Mouse (Mus musculus): Measurements from ENCODE around the gene AI182371. TPM values are rescaled to one million over a fixed set of nuclear protein-coding genes. Genes with fewer than 3 reads are reported as not detected.

AI182371 gene
- polyA plus RNA-seq, 1 experiment from 2014 or later, result 0.60 TPM

DNA sequence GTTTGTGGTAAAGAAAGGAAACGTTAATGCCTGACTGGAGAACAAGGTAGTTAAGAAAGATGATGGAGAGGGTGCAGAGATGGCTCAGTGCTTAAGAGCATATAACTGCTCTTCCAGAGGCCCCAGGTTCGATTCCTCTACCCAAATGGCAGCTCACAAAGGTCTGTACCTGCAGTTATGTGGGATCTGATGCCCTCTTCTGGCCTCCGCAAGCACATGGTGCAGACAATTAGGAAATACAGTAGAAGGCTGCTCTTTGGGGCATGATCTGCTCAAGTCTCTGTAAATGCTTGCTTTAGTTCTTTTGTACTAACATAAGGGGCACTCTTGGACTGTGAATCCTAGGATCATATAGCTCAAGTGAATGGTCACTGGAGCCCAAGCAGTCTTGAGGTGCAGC, 7.4 kb upstream of the AI182371 start:
- Histone ChIP-seq H3K27me3 (no peaks in the 10 kb centered on the region), H3K36me3 (no peaks in the 10 kb centered on the region), H3K4me3 (peak overlapping the region; percentile 77), H3K4me1 (0 out of 2 replicates have a peak, but pooled peaks cover 4% of the 10 kb centered on the region), H3K27ac (peak overlapping the region; percentile 48), H3K9me3 (no peaks in the 10 kb centered on the region), H3K9ac (peak overlapping the region; percentile 73), H3K4me2 (replicated peaks) (peak overlapping the region; percentile 74)
- ATAC-seq (ENCODE audit: low FRiP score, low read depth), result peak; percentile 19
- 24% methylated on average over 3 of the region's 3 CpGs for WGBS

DNA sequence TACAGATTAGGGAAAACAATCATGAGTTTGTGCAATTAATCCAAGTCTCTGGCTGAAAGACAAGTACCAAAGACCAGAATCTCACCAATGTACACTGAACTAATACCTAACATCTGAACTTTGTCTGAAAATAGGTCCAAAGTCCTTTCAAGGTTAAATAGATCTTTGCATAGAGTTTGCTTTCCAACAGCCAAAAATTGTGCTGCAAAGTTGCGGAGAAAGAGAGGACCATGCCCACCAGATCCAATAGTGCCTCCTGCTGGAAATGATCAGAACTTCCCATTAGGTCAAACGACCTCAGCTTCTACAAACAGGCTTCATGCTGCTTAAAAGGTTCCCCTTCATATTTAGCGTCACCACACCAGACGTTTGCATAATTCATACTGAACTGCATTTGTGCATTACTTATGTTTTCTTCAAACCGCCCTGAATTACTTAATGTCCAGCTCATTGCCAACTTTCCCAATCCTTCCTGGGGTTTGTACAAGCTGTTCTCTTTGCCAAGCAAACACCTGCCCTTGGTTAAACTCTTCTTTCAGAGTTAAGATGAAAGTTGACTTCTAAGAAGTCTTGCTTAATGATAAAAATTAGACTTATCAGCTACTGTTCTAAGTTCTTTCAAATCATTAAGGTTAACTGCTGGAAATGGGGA, 6.8 kb upstream of the AI182371 start:
- Histone ChIP-seq H3K27ac (no peak overlapping the region), H3K27me3 (no peaks in the 10 kb centered on the region), H3K4me2 (replicated peaks) (no peak overlapping the region), H3K9ac (no peak overlapping the region), H3K36me3 (no peaks in the 10 kb centered on the region), H3K4me1 (0 out of 2 replicates have a peak, but pooled peaks cover 4% of the 10 kb centered on the region), H3K4me3 (no peak overlapping the region), H3K9me3 (no peaks in the 10 kb centered on the region)
- no peak for ATAC-seq (ENCODE audit: low FRiP score, low read depth)
- 50% methylated on average over 5 of the region's 5 CpGs for WGBS

DNA sequence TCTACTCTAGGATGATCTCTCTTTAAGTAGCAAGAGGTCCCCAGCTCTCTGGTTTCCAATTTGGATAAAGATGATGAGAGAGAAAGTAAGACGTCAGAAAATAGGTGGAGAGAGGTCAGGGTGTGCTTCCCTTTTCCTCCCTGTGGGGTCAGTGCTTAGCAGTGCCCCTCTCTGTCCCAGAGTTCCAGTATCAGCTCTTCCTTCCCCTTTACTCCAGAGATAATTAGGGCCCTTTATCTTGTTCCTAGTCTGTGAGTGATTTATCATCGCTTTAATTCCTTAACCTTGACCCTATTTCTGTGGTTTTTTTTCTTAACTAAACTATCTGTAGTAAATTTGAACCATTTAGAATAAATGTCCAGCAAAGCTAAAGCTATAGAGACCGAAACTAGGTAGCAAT, 3.5 kb upstream of the AI182371 start:
- ATAC-seq (ENCODE audit: low FRiP score, low read depth), result no peak
- H3K4me2 ChIP-seq (replicated peaks), result no peak overlapping the region
- no peak overlapping the region for H3K27ac ChIP-seq
- H3K27me3 ChIP-seq, result no peaks in the 10 kb centered on the region
- H3K9me3 ChIP-seq, result no peaks in the 10 kb centered on the region
- no peaks in the 10 kb centered on the region for H3K36me3 ChIP-seq
- H3K4me1 ChIP-seq, result 0 out of 2 replicates have a peak, but pooled peaks cover under 1% of the 10 kb centered on the region
- 66% methylated on average over 3 of the region's 3 CpGs for WGBS
- no peak overlapping the region for H3K9ac ChIP-seq
- H3K4me3 ChIP-seq, result no peak overlapping the region

DNA sequence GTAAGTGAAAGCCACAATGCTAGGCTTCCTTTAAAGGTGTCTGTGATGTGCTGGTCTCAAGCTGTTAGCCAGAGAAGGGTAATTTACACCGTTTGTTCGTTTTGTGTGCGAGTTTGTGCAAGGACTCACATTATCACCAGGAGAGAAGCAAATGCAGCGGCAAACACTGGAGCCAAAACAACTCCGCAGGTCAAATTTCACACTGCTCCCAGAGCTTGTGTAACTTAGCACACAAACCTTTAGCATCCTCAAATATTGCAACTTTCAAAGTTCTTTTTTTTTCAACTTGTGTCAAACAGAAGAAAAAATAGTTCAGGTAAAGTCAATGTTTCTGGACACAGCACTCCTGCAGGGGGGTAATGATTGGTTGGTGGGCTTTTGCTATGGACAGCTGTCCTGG, 2.2 kb upstream of the AI182371 start:
- no peak overlapping the region for H3K27ac ChIP-seq
- no peak overlapping the region for H3K4me3 ChIP-seq
- ATAC-seq (ENCODE audit: low FRiP score, low read depth), result no peak
- H3K9ac ChIP-seq, result no peak overlapping the region
- no peaks in the 10 kb centered on the region for H3K4me1 ChIP-seq
- 50% methylated on average over 5 of the region's 5 CpGs for WGBS
- no peaks in the 10 kb centered on the region for H3K27me3 ChIP-seq
- no peaks in the 10 kb centered on the region for H3K9me3 ChIP-seq
- no peak overlapping the region for H3K4me2 ChIP-seq (replicated peaks)
- no peaks in the 10 kb centered on the region for H3K36me3 ChIP-seq

DNA sequence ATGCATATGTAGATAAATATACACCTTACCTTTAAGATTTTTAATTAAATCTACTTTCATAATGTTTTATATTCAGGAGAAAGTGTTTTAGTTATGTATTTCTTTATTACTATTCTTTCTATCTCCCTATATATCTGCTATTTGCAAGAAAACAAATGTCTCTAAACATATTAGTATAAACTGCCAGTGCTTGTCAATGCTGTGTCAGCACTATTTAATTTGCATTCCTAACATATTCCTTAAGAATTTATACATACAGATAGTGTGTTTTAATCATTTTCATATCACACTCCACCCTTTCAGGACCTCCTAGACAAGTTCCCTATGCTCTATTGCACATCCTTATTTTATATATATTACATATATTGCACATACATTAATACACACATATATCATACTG, 1.4 kb upstream of the AI182371 start:
- no peak overlapping the region for H3K4me3 ChIP-seq
- no peak overlapping the region for H3K9ac ChIP-seq
- no peak for ATAC-seq (ENCODE audit: low FRiP score, low read depth)
- no peaks in the 10 kb centered on the region for H3K36me3 ChIP-seq
- H3K27me3 ChIP-seq, result no peaks in the 10 kb centered on the region
- no peak overlapping the region for H3K27ac ChIP-seq
- no peaks in the 10 kb centered on the region for H3K4me1 ChIP-seq
- H3K9me3 ChIP-seq, result no peaks in the 10 kb centered on the region
- no peak overlapping the region for H3K4me2 ChIP-seq (replicated peaks)

DNA sequence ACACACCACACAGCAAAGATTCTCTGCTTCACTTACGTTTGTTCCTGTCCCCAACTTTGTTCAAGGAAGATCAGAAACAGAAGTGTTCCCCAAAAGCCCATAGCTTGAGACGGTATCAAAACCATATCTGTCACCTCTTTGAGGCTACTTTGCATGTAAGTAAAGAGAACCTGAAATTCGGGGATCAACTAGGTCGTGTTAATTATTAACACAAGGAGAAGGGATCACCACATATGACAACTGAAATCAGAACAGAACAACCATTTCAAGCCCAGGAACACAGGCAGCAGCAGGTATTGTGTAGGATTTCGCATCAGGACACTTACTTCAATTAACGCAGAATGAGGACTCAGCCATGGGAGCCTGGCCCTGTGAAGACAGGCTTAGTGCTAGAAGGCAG, 814 bp downstream of the AI182371 start:
- Histone ChIP-seq H3K4me1 (no peaks in the 10 kb centered on the region), H3K4me3 (no peak overlapping the region), H3K9ac (no peak overlapping the region), H3K36me3 (no peaks in the 10 kb centered on the region), H3K27me3 (no peaks in the 10 kb centered on the region), H3K4me2 (replicated peaks) (no peak overlapping the region), H3K27ac (no peak overlapping the region), H3K9me3 (no peaks in the 10 kb centered on the region)
- no peak for ATAC-seq (ENCODE audit: low FRiP score, low read depth)
- WGBS, result 79% methylated on average over 6 of the region's 6 CpGs

DNA sequence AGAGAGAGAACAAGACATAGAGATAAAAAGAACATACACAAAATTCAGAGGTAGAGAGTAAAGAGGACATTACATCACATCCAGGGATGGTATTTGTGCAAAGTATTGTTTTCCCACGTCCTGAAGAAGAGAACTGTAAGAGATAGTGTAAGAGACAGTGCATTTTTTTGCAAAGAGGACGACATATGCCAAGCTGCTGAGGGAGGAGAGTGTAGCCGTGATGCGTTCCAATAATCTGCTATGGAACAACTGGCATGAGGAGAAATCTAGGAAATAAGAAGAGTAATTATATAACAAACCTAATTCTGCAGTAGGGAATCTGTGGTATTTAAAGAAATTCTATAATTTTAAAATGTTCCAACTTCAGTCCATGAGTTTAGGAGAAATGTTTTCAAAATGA, 13.9 kb downstream of the AI182371 start:
- Histone ChIP-seq H3K4me2 (replicated peaks) (no peak overlapping the region), H3K9ac (no peak overlapping the region), H3K36me3 (no peaks in the 10 kb centered on the region), H3K27ac (no peak overlapping the region), H3K27me3 (no peaks in the 10 kb centered on the region), H3K4me3 (no peak overlapping the region), H3K4me1 (no peaks in the 10 kb centered on the region), H3K9me3 (no peaks in the 10 kb centered on the region)
- 74% methylated on average over 4 of the region's 4 CpGs for WGBS
- no peak for ATAC-seq (ENCODE audit: low FRiP score, low read depth)

DNA sequence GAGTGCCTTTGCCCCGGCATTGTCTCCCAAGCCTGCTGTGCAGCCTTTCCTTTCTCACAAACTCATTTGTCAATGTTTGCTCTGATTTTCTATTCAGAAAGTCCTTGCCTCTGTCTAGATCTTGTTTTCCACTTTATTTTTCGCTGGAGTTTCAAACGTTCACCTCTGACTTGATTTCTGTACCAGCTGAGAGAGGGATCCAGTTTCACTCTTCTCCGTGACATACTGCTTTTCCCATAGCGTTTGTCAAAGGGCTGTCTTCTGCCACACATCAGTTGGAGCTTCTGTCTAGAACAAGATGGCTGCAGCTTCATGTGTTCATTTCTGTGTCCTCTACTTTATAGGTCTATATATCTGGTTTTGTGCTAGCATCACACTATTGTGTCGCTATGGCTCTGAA, 22.2 kb downstream of the AI182371 start:
- no peaks in the 10 kb centered on the region for H3K27me3 ChIP-seq
- ATAC-seq (ENCODE audit: low FRiP score, low read depth), result no peak
- no peaks in the 10 kb centered on the region for H3K36me3 ChIP-seq
- H3K9me3 ChIP-seq, result no peaks in the 10 kb centered on the region
- WGBS, result 65% methylated on average over 6 of the region's 6 CpGs
- no peak overlapping the region for H3K9ac ChIP-seq
- no peak overlapping the region for H3K4me2 ChIP-seq (replicated peaks)
- H3K4me3 ChIP-seq, result no peak overlapping the region
- no peaks in the 10 kb centered on the region for H3K4me1 ChIP-seq
- H3K27ac ChIP-seq, result no peak overlapping the region

DNA sequence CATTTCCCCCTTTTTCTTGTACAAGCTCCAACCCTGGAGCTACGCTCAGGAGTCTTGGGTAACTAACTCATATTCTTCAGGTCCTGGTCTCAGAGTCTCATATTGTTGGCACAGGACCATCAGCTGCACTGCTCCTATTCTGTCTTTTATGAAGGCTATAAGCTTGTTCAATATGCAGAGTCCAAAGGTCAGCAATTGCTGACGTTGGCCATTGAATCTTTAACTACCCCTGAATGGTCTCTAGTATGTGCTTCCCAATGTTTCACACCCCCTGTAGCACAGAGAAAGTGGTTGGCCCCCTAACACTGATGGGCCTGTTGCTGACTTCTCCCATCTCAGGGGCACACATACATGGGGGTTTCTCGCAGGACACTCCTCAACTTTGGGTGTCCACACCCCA, 27.0 kb downstream of the AI182371 start:
- H3K27me3 ChIP-seq, result no peaks in the 10 kb centered on the region
- no peaks in the 10 kb centered on the region for H3K9me3 ChIP-seq
- WGBS, result 87% methylated on average over 3 of the region's 3 CpGs
- no peak overlapping the region for H3K4me3 ChIP-seq
- no peak overlapping the region for H3K27ac ChIP-seq
- H3K36me3 ChIP-seq, result no peaks in the 10 kb centered on the region
- H3K4me2 ChIP-seq (replicated peaks), result no peak overlapping the region
- no peak overlapping the region for H3K9ac ChIP-seq
- ATAC-seq (ENCODE audit: low FRiP score, low read depth), result no peak
- H3K4me1 ChIP-seq, result no peaks in the 10 kb centered on the region

DNA sequence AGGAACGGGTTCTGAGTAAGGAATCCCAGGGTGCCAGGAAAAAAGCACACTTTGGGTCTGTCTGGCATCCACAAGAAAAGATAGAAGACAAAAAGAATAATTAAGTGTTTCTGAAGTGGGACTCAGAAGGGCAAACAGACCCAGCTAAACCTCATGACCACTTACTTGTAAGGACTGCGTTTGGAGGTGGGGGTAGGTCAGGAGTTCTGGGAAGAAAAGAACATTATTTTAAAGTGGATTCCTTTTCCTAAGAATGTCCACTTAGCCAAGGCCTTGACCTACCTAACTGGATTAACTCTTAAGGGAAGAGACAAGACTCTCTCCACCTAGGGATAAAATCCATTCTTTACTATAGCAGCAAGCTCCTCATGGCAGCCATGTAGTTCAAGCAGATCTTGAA, 28.8 kb downstream of the AI182371 start:
- no peak for ATAC-seq (ENCODE audit: low FRiP score, low read depth)
- H3K9me3 ChIP-seq, result no peaks in the 10 kb centered on the region
- no peak overlapping the region for H3K9ac ChIP-seq
- H3K4me1 ChIP-seq, result no peaks in the 10 kb centered on the region
- H3K36me3 ChIP-seq, result no peaks in the 10 kb centered on the region
- H3K4me3 ChIP-seq, result no peak overlapping the region
- H3K27ac ChIP-seq, result no peak overlapping the region
- no peaks in the 10 kb centered on the region for H3K27me3 ChIP-seq
- H3K4me2 ChIP-seq (replicated peaks), result no peak overlapping the region
- 48% methylated on average over 2 of the region's 2 CpGs for WGBS

DNA sequence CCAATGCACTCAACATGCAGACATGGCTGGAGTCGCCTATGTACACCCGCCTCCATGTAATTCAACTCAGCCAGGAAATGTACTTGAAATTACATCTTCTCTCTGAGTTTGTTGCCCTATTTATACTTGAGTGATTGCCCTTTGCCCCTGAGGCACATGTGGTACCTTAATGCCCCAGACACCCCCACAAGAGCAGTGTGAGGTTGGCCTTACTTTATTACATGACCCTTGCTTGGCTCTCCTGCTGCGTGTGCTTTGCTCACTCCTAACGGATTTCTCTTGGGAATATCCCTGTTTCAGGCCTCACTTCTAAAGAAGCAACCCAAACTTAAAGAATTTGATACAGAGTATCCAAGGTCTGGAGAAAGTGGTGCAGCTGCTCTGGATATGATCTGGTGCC, 31.1 kb downstream of the AI182371 start:
- Histone ChIP-seq H3K4me1 (no peaks in the 10 kb centered on the region), H3K27me3 (no peaks in the 10 kb centered on the region), H3K36me3 (no peaks in the 10 kb centered on the region), H3K4me3 (no peak overlapping the region), H3K9me3 (no peaks in the 10 kb centered on the region), H3K9ac (no peak overlapping the region), H3K4me2 (replicated peaks) (no peak overlapping the region), H3K27ac (no peak overlapping the region)
- WGBS, result 70% methylated on average over 4 of the region's 4 CpGs
- no peak for ATAC-seq (ENCODE audit: low FRiP score, low read depth)

DNA sequence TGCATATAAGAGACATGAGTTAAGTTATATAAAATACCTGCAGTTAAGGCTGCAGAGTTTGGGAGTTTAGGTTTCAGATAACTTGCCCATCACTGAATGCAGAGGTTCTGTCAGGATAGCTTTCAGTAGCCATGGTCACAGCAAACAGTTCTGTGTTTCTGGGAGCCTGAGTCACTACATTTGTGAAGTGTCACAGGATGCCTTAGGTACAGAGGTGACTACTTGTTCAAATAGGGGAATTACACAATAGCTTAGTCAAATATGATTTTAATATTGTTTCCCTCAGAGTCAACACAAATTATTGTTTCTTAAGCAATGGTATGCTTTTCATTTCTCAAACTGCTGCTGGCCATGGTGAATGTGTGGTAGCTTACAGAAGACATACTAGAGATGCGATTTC, 32.2 kb downstream of the AI182371 start:
- H3K36me3 ChIP-seq, result no peaks in the 10 kb centered on the region
- ATAC-seq (ENCODE audit: low FRiP score, low read depth), result no peak
- H3K9me3 ChIP-seq, result no peaks in the 10 kb centered on the region
- no peak overlapping the region for H3K4me3 ChIP-seq
- H3K4me1 ChIP-seq, result no peaks in the 10 kb centered on the region
- no peak overlapping the region for H3K27ac ChIP-seq
- no peak overlapping the region for H3K9ac ChIP-seq
- H3K27me3 ChIP-seq, result no peaks in the 10 kb centered on the region
- no peak overlapping the region for H3K4me2 ChIP-seq (replicated peaks)
- 96% methylated on average over 1 of the region's 1 CpGs for WGBS

DNA sequence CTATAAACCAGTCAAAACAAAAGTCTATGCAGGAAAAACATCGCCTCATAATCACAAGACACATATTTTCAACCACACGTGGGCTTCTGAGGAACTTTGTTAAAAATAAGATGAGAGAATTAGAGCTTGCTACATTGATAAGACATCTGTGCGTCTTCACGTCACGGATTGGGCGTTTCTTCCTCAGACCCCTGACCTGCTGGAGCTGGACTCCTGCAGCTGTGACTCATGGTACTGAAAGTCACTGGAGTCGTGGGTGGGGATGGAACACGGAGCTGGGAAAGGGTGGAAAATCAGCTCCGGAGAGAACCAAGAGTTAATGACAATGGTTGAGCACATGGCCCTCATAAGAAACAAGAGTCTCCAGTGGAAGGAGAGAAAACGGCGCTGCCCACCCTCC, 34.2 kb downstream of the AI182371 start:
- H3K27ac ChIP-seq, result no peak overlapping the region
- no peaks in the 10 kb centered on the region for H3K27me3 ChIP-seq
- H3K36me3 ChIP-seq, result no peaks in the 10 kb centered on the region
- no peaks in the 10 kb centered on the region for H3K9me3 ChIP-seq
- H3K9ac ChIP-seq, result no peak overlapping the region
- 87% methylated on average over 11 of the region's 11 CpGs for WGBS
- no peak overlapping the region for H3K4me3 ChIP-seq
- ATAC-seq (ENCODE audit: low FRiP score, low read depth), result no peak
- no peak overlapping the region for H3K4me2 ChIP-seq (replicated peaks)
- H3K4me1 ChIP-seq, result no peaks in the 10 kb centered on the region
